Comparison of ENCODE assay signal across 13 mouse cellular contexts in genomic region chr12:87327610-87328009, GRCm38 (mm10). TPM values are rescaled to one million over a fixed set of nuclear protein-coding genes. Genes with fewer than 3 reads are reported as not detected.
A peak's percentile ranks its signal among the peaks of the same experiment; 100 is the strongest.
DNase-seq lines count a peak whose midpoint lies in the region; ATAC-seq and TF ChIP-seq lines count a peak whose summit lies in the region.
"Had no signal": no experiment of that assay in that cellular context is flagged by ENCODE, and none has a peak within 500 bp of the region (broad histone marks: within the 10 kb centered on the region; RNA-seq: fewer than 3 reads in every experiment).

No protein-coding gene starts in this region.

- whole genome bisulfite sequencing in heart, postnatal 0 days: 27% methylated on average over 7 of the region's 7 CpGs
- WGBS in forebrain, embryonic 11.5 days: 5% methylated on average over 7 of the region's 7 CpGs
- 3% methylated on average over 7 of the region's 7 CpGs for WGBS in midbrain, embryonic 12.5 days

- no peak overlapping the region for H3K4me2 ChIP-seq in heart, postnatal 0 days (ENCODE audit: low read depth, low read length)
- H3K4me2 ChIP-seq in forebrain, embryonic 11.5 days (ENCODE audit: low read depth, low read length, severe bottlenecking): no peak overlapping the region
- no peak overlapping the region for H3K4me2 ChIP-seq in midbrain, embryonic 12.5 days (replicated peaks)
- H3K4me2 ChIP-seq: embryonic facial prominence, embryonic 12.5 days; hindbrain, embryonic 15.5 days had no signal

- no peaks in the 10 kb centered on the region for H3K4me1 ChIP-seq in heart, postnatal 0 days (ENCODE audit: control insufficient read depth, insufficient read depth)
- H3K4me1 ChIP-seq in forebrain, embryonic 11.5 days (replicated peaks; ENCODE audit: control insufficient read depth, insufficient read depth, low read length): peaks cover 8% of the 10 kb centered on the region; the same call in 1 of the 2 replicates
- peaks cover 24% of the 10 kb centered on the region for H3K4me1 ChIP-seq in midbrain, embryonic 12.5 days

- peaks cover 13% of the 10 kb centered on the region for H3K36me3 ChIP-seq in heart, postnatal 0 days (replicated peaks; ENCODE audit: control insufficient read depth, insufficient read depth, low read length)
- H3K36me3 ChIP-seq in forebrain, embryonic 11.5 days (ENCODE audit: control insufficient read depth, insufficient read depth, low read length): no peaks in the 10 kb centered on the region
- 0 out of 2 replicates have a peak, but pooled peaks cover 3% of the 10 kb centered on the region for H3K36me3 ChIP-seq in midbrain, embryonic 12.5 days
- H3K36me3 ChIP-seq: embryonic facial prominence, embryonic 12.5 days; hindbrain, embryonic 15.5 days had no signal

- H3K27ac ChIP-seq in heart, postnatal 0 days (ENCODE audit: low read depth): no peak overlapping the region
- H3K27ac ChIP-seq in forebrain, embryonic 11.5 days (ENCODE audit: low read depth, low read length): no peak overlapping the region
- H3K27ac ChIP-seq in midbrain, embryonic 12.5 days (replicated peaks): no peak overlapping the region
- H3K27ac ChIP-seq: embryonic facial prominence, embryonic 12.5 days; hindbrain, embryonic 15.5 days had no signal

- ATAC-seq in heart, postnatal 0 days (ENCODE audit: insufficient read depth, low read depth): no peak
- peak; percentile 87 for ATAC-seq in forebrain, embryonic 11.5 days (replicated peaks; ENCODE audit: low FRiP score)
- ATAC-seq in midbrain, embryonic 12.5 days (ENCODE audit: low FRiP score, low read depth): peak; percentile 78
- ATAC-seq: Patski had no signal

- peak; percentile 20 for DNase-seq in heart, postnatal 0 days (ENCODE audit: low spot score)
- no peak for DNase-seq in heart, adult 18-20 months
- peak; percentile 54 for DNase-seq in R1 (ENCODE audit: low read depth, low spot score)
- peak; percentile 68 for DNase-seq in forebrain, embryonic 11.5 days (ENCODE audit: low spot score)
- DNase-seq in liver: no peak
- DNase-seq in right cerebral cortex, postnatal 25 days: no peak
- no peak for DNase-seq in spleen, postnatal 10 days (ENCODE audit: low spot score in 2 of 2)

- no peak overlapping the region for H3K4me3 ChIP-seq in heart, postnatal 0 days (ENCODE audit: low read depth, low read length)
- no peak overlapping the region for H3K4me3 ChIP-seq in forebrain, embryonic 11.5 days (ENCODE audit: low read depth, low read length)
- no peak overlapping the region for H3K4me3 ChIP-seq in midbrain, embryonic 12.5 days
- H3K4me3 ChIP-seq: embryonic facial prominence, embryonic 12.5 days; hindbrain, embryonic 15.5 days; myocyte had no signal

- TF ChIP-seq EP300 in heart, postnatal 0 days (IDR thresholded peaks at IDR 0.05; ENCODE audit: low read depth): no peak

- H3K9ac ChIP-seq in heart, postnatal 0 days (replicated peaks; ENCODE audit: low read depth, low read length): no peak overlapping the region
- no peak overlapping the region for H3K9ac ChIP-seq in forebrain, embryonic 11.5 days (ENCODE audit: low read length)
- H3K9ac ChIP-seq in midbrain, embryonic 12.5 days (replicated peaks): no peak overlapping the region
- H3K9ac ChIP-seq: embryonic facial prominence, embryonic 12.5 days; hindbrain, embryonic 15.5 days had no signal

- H3K9me3 ChIP-seq in heart, postnatal 0 days (replicated peaks; ENCODE audit: control insufficient read depth, low read length): no peaks in the 10 kb centered on the region
- H3K9me3 ChIP-seq in forebrain, embryonic 11.5 days (ENCODE audit: control insufficient read depth, low read length): no peaks in the 10 kb centered on the region
- no peaks in the 10 kb centered on the region for H3K9me3 ChIP-seq in midbrain, embryonic 12.5 days
- H3K9me3 ChIP-seq: embryonic facial prominence, embryonic 12.5 days; hindbrain, embryonic 15.5 days had no signal

- no peak for TF ChIP-seq CTCF in heart, postnatal 0 days (IDR thresholded peaks at IDR 0.05; ENCODE audit: low read depth)

- no peaks in the 10 kb centered on the region for H3K27me3 ChIP-seq in heart, postnatal 0 days (ENCODE audit: control insufficient read depth, insufficient read depth, low read length)
- no peaks in the 10 kb centered on the region; the same call in 1 of the 2 replicates for H3K27me3 ChIP-seq in forebrain, embryonic 11.5 days (ENCODE audit: control insufficient read depth, insufficient read depth, low read length)
- peaks cover 71% of the 10 kb centered on the region for H3K27me3 ChIP-seq in midbrain, embryonic 12.5 days
- H3K27me3 ChIP-seq: embryonic facial prominence, embryonic 12.5 days; hindbrain, embryonic 15.5 days; Patski had no signal

RNA-seq across cellular contexts. Expression of gene Ism2, which starts 28.1 kb away (rescaled TPM):
- total RNA-seq in heart, postnatal 0 days (2014; rRNA removed; ENCODE audit: low replicate concordance): 0.31 TPM in 1 of 2 replicates, not detected in the other
- 0.20 and 0.30 TPM in 2 replicates for polyA plus RNA-seq in heart, postnatal 0 days (2015; fragmentation: Nextera tagmentation; extraction: Ambion mirVana)
- not detected for total RNA-seq in heart, adult 18-20 months (2021)
- 1.0 and 2.3 TPM in 2 replicates for polyA plus RNA-seq in forebrain, embryonic 11.5 days (2014; fragmentation: Nextera tagmentation; extraction: Ambion mirVana)
- 1.0 and 1.2 TPM in 2 replicates for polyA plus RNA-seq in midbrain, embryonic 12.5 days (2016; fragmentation: Nextera tagmentation; extraction: Ambion mirVana)
- total RNA-seq: gastrocnemius, adult 8-10 months had no signal

Comparison
In these comparisons a context has a peak if more than half of its experiments do, and no peak if none do; other contexts are left out.
1. DNase-seq: peak in heart, postnatal 0 days (single experiment), R1 (single experiment) and forebrain, embryonic 11.5 days (single experiment); none in heart, adult 18-20 months (0 of 2), liver (single experiment), right cerebral cortex, postnatal 25 days (single experiment) and spleen, postnatal 10 days (0 of 2).